Mouse (Mus musculus) right cerebral cortex, postnatal 14 days (tissue): ENCODE results near the gene Krt35.

Experiments used
- DNase-seq: peaks from one replicate; pipeline ENCODE4 v3.0.0; 2022

The Krt35 gene

GRCm38 (mm10) chr11:100096141-100096540 lies at the start of gene Krt35:
Gene Krt35 (minus strand): TSS chr11:100096241.
- no peak for DNase-seq

GRCm38 (mm10) chr11:100145104-100145503 lies 49.1 kb upstream of the Krt35 start:
- no peak for DNase-seq

GRCm38 (mm10) chr11:100140966-100141365 lies 44.9 kb upstream of the Krt35 start:
- DNase-seq: no peak

- no peak for DNase-seq
These were observed 43.4 kb upstream of the Krt35 start for GRCm38 (mm10) chr11:100139391-100139790.

GRCm38 (mm10) chr11:100138809-100139208 lies 42.8 kb upstream of the Krt35 start:
- DNase-seq: no peak

- DNase-seq: no peak
These were observed 41.7 kb upstream of the Krt35 start for GRCm38 (mm10) chr11:100137693-100138092.

- DNase-seq: no peak
These were observed 40.5 kb upstream of the Krt35 start for GRCm38 (mm10) chr11:100136559-100136958.

GRCm38 (mm10) chr11:100135731-100136130 lies 39.7 kb upstream of the Krt35 start, which contains the start of gene Krt15:
Gene Krt15 (minus strand): TSS chr11:100135928.
- DNase-seq: no peak

GRCm38 (mm10) chr11:100124901-100125300 lies 28.9 kb upstream of the Krt35 start:
- no peak for DNase-seq

- no peak for DNase-seq
These were observed 25.4 kb upstream of the Krt35 start, which contains the start of gene Krt13 for GRCm38 (mm10) chr11:100121466-100121865. Gene Krt13 (minus strand): TSS chr11:100121566.

GRCm38 (mm10) chr11:100120331-100120730 lies 24.3 kb upstream of the Krt35 start:
- no peak for DNase-seq

GRCm38 (mm10) chr11:100113742-100114029 lies 17.6 kb upstream of the Krt35 start:
- no peak for DNase-seq

GRCm38 (mm10) chr11:100112935-100113741 lies 17.1 kb upstream of the Krt35 start:
- DNase-seq: no peak

GRCm38 (mm10) chr11:100105576-100106122 lies 9.6 kb upstream of the Krt35 start, which contains the start of gene Krt36:
Gene Krt36 (minus strand): TSS chr11:100105626.
- DNase-seq: no peak

GRCm38 (mm10) chr11:100102693-100103429 lies 6.8 kb upstream of the Krt35 start:
- no peak for DNase-seq

GRCm38 (mm10) chr11:100100391-100100790 lies 4.3 kb upstream of the Krt35 start:
- no peak for DNase-seq

- DNase-seq: no peak
These were observed 1.8 kb upstream of the Krt35 start for GRCm38 (mm10) chr11:100097819-100098218.

- no peak for DNase-seq
These were observed 7.5 kb downstream of the Krt35 start for GRCm38 (mm10) chr11:100088378-100089025.

- DNase-seq: no peak
These were observed 8.2 kb downstream of the Krt35 start, which contains the start of gene Krt32 for GRCm38 (mm10) chr11:100087861-100088260. Gene Krt32 (minus strand): TSS chr11:100088226.

GRCm38 (mm10) chr11:100073873-100074272 lies 22.2 kb downstream of the Krt35 start:
- DNase-seq: no peak

- DNase-seq: no peak
These were observed 28.6 kb downstream of the Krt35 start for GRCm38 (mm10) chr11:100067293-100068036.

GRCm38 (mm10) chr11:100066236-100067010 lies 29.6 kb downstream of the Krt35 start:
- DNase-seq: no peak
